13 mouse cellular contexts compared by ENCODE assay signal in the genomic region with DNA sequence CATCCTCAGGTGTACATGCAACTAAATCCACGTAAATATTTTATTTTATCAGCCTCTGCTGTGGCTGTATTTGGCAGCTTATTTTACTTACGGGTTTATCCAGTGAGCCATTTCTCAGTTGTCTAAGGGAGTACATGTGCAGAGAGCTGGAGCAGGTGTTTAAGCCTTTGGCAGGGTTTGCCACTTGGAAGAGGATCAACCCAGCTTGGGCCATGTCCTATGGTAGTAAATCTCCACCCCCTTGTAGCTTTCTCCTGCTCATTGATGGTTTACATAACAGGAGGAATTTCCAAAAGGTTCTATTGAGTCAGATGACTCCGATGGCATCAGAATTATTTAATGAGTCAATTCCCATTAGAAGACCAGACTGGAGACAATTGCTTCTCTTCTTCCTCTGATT. TPM values are rescaled to one million over a fixed set of nuclear protein-coding genes. Genes with fewer than 3 reads are reported as not detected.
"Had no signal": no experiment of that assay in that cellular context is flagged by ENCODE, and none has a peak within 500 bp of the region (broad histone marks: within the 10 kb centered on the region; RNA-seq: fewer than 3 reads in every experiment).

No protein-coding gene starts in this region.

- DNase-seq: kidney, adult 9 months; kidney, postnatal 10 days; kidney, postnatal 4 days; liver, embryonic 13.5 days; liver, postnatal 0 days; lung, postnatal 14 days; right cerebral cortex, postnatal 4 days; thymus, adult 2 months; thymus, postnatal 25 days had no signal

RNA-seq across cellular contexts. Expression of a gene that starts 37.8 kb away (rescaled TPM):
- total RNA-seq: layer of hippocampus, adult 2 months; layer of hippocampus, postnatal 10 days; megakaryocyte-erythroid progenitor cell, adult 5-6 weeks; neutrophil, adult 5-6 weeks had no signal
